Mouse (Mus musculus) liver, embryonic 15.5 days (tissue): ENCODE results near the gene Gm43064. TPM values are rescaled to one million over a fixed set of nuclear protein-coding genes. Genes with fewer than 3 reads are reported as not detected.
"Not testable (repeated sequence)": the region's sequence is repeated elsewhere in the genome, so short reads cannot be mapped to it uniquely, and the experiment has no call there.

ENCODE experiments used
- ATAC-seq: fragments of 200-750 bp; cut with Nextera tagmentation; 2 replicates; pipeline ENCODE4 v1.8.0; 2017; ENCODE audit warnings: moderate number of reproducible peaks, mild to moderate bottlenecking, moderate library complexity; ENCODE audit not compliant: insufficient read depth
- H3K27ac ChIP-seq: fragments of 300-500 bp; sonication (generic); replicated peaks from 2 replicates; pipeline ENCODE4 v1.5.1; 2015; ENCODE audit warnings: mild to moderate bottlenecking, inconsistent platforms
- H3K27me3 ChIP-seq: fragments of 300-500 bp; sonication (generic); 2 replicates; pipeline ENCODE4 v1.6.1; 2015; ENCODE audit warnings: mild to moderate bottlenecking, inconsistent platforms
- H3K36me3 ChIP-seq: fragments of 300-500 bp; sonication (generic); replicated peaks from 2 replicates; pipeline ENCODE4 v1.6.1; 2015; ENCODE audit warnings: moderate library complexity, mild to moderate bottlenecking, inconsistent platforms
- H3K4me1 ChIP-seq: fragments of 300-500 bp; sonication (generic); replicated peaks from 2 replicates; pipeline ENCODE4 v1.6.1; 2015; ENCODE audit warnings: inconsistent platforms
- H3K4me2 ChIP-seq: fragments of 300-500 bp; sonication (generic); 2 replicates; pipeline ENCODE4 v1.6.1; 2015; ENCODE audit warnings: moderate library complexity, mild to moderate bottlenecking, inconsistent platforms
- H3K4me3 ChIP-seq: fragments of 300-500 bp; sonication (generic); replicated peaks from 2 replicates; pipeline ENCODE4 v1.5.1; 2015; ENCODE audit warnings: mild to moderate bottlenecking, inconsistent platforms
- H3K9ac ChIP-seq: fragments of 300-500 bp; sonication (generic); 2 replicates; pipeline ENCODE4 v1.6.1; 2015; ENCODE audit warnings: moderate library complexity, mild to moderate bottlenecking, inconsistent platforms
- H3K9me3 ChIP-seq: fragments of 300-500 bp; sonication (generic); replicated peaks from 2 replicates; pipeline ENCODE4 v1.6.1; 2016; ENCODE audit warnings: inconsistent platforms
- WGBS: fragments of 180-500 bp; shearing (Covaris S2); methylation state at CpG from one replicate; pipeline ENCODE4 v1.1.7; 2015; ENCODE audit warnings: mixed read lengths; ENCODE audit not compliant: insufficient replicate concordance; 5-methylcytosine and 5-hydroxymethylcytosine counted together
- polyA plus RNA-seq: library from polyadenylated mRNA; unstranded; fragments of >200 nt; fragmentation: Nextera tagmentation; extraction: Ambion mirVana; gene quantifications from 2 replicates; pipeline ENCODE4 v1.2.1, GENCODE M21; 2015

Gm43064 gene
- polyA plus RNA-seq, 1 experiment from 2014 or later = 1.1 TPM

DNA sequence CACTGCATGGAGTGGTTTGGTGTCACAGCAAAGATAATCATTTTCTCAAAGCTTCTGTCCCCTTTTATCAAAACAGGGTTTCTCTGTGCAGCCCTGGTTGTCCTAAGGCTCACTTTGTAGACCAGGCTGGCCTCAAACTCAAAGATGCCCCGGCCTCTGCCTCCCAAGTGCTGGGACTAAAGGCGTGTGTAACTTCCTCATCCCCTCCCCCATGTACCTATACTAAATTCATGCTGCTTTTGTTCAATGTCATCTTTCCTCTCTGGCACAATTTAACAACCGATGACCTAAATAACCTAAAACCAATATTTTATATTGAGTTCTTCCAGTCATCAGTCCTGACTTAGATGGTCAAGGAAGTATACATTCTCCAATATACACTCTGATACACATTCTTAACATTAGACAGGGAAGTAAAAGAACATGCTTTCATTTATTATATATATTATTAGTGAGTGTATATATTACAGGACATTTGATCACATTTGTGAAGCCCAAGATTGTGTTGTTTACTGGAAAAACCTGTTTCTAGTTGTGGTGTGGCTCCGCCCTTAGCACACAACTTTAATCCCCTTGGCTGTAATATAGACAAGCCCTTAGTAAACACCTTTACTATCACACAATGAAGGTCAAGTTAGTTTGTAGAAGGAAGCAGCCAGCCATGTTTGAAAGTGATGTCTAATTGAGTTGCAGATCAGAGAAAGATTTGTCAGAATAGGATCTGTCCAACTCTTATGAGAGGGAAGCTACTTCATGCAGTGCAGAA, 26.3 kb upstream of the Gm43064 start:
- H3K27ac ChIP-seq = peak overlapping the region; percentile 57
- H3K4me2 ChIP-seq = peak overlapping the region; percentile 13
- peaks cover 82% of the 10 kb centered on the region for H3K4me1 ChIP-seq
- H3K27me3 ChIP-seq = no peaks in the 10 kb centered on the region
- no peak overlapping the region for H3K4me3 ChIP-seq
- WGBS = 50% methylated on average over 4 of the region's 4 CpGs
- ATAC-seq = no peak
- peaks cover 46% of the 10 kb centered on the region for H3K36me3 ChIP-seq
- no peak overlapping the region for H3K9ac ChIP-seq
- no peaks in the 10 kb centered on the region for H3K9me3 ChIP-seq

DNA sequence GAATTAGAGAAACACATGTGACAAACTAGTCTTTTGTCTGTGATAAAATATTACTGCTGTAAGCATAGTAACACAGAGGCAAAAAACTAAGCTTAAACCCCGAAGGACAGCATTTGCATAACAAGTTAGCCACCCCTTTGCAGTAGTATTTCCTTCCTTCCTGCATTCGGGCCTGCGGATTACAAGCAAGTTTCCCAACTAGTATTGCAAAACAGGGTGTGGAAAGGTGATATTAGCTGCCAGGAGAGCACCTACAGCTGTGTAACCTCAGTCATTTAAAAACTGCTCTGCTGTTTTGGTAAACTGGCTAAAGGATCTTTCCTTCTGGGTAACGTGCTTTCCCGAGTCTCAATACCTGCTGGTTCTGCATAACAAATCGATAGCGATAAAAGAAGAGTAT, 22.1 kb upstream of the Gm43064 start:
- H3K9ac ChIP-seq = no peak overlapping the region
- H3K4me2 ChIP-seq = peak overlapping the region; percentile 45
- 39% methylated on average over 7 of the region's 7 CpGs for WGBS
- peak overlapping the region; percentile 56 for H3K27ac ChIP-seq
- H3K9me3 ChIP-seq = no peaks in the 10 kb centered on the region
- peak overlapping the region; percentile 5 for H3K4me3 ChIP-seq
- ATAC-seq = no peak
- peaks cover 31% of the 10 kb centered on the region for H3K36me3 ChIP-seq
- no peaks in the 10 kb centered on the region for H3K27me3 ChIP-seq
- peaks cover 77% of the 10 kb centered on the region for H3K4me1 ChIP-seq

DNA sequence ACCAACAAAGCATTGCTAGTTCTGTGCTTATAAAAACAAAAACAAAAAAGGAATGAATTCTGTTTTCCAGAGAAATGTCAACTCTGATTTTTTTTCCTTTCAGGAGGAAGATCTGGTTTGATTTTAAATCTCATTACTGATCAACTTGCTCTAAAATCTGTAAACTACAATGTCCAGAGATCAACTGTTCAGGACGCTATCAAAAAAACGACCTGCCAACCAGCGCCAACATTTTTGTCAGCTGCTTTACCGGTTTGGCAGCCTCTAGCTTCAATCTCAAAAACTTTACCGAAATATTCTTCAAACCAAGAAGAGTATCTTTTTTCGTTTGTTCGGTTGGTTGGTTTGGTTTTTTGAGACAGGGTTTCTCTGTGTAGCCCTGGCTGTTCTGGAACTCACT, 20.3 kb upstream of the Gm43064 start:
- ATAC-seq = no peak
- H3K4me1 ChIP-seq = peaks cover 80% of the 10 kb centered on the region

DNA sequence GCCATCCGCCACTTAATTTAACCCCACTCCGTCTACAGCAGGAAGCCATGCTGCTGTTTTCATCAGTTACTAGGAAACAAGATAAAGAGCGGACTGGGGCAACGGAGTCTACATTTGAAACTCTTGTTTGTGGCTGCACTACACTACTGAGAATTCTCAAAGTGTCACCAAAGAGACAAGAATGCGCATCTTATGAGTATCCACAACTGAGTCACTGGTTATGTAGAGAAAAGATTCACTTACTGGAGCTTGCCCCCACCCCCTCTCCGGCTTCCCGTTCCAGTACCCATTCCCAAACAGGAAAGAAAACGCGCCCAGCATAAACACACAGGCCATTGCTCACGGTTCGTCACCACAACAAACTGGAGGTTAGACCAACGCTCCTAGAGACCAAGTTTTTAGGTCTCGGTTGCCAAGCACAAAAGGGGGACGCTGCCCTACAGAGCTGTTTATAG, 19.5 kb upstream of the Gm43064 start:
- Histone ChIP-seq H3K9ac (peak overlapping the region; percentile 95), H3K9me3 (no peaks in the 10 kb centered on the region), H3K27ac (peak overlapping the region; percentile 95), H3K4me1 (peaks cover 79% of the 10 kb centered on the region), H3K4me2 (peak overlapping the region; percentile 79), H3K27me3 (no peaks in the 10 kb centered on the region), H3K4me3 (peak overlapping the region; percentile 74), H3K36me3 (peaks cover 23% of the 10 kb centered on the region)
- WGBS = under 1% methylated on average over 14 of the region's 14 CpGs
- ATAC-seq = peak; percentile 3; the same call in 1 of the 2 replicates

More for the DNA sequence above, 20.3 kb upstream of the Gm43064 start:
- H3K4me3 ChIP-seq = peak overlapping the region; percentile 74
- no peaks in the 10 kb centered on the region for H3K27me3 ChIP-seq
- 67% methylated on average over 7 of the region's 7 CpGs for WGBS
- peak overlapping the region; percentile 79 for H3K4me2 ChIP-seq
- H3K27ac ChIP-seq = peak overlapping the region; percentile 95
- peak overlapping the region; percentile 95 for H3K9ac ChIP-seq
- H3K36me3 ChIP-seq = peaks cover 24% of the 10 kb centered on the region
- no peaks in the 10 kb centered on the region for H3K9me3 ChIP-seq

DNA sequence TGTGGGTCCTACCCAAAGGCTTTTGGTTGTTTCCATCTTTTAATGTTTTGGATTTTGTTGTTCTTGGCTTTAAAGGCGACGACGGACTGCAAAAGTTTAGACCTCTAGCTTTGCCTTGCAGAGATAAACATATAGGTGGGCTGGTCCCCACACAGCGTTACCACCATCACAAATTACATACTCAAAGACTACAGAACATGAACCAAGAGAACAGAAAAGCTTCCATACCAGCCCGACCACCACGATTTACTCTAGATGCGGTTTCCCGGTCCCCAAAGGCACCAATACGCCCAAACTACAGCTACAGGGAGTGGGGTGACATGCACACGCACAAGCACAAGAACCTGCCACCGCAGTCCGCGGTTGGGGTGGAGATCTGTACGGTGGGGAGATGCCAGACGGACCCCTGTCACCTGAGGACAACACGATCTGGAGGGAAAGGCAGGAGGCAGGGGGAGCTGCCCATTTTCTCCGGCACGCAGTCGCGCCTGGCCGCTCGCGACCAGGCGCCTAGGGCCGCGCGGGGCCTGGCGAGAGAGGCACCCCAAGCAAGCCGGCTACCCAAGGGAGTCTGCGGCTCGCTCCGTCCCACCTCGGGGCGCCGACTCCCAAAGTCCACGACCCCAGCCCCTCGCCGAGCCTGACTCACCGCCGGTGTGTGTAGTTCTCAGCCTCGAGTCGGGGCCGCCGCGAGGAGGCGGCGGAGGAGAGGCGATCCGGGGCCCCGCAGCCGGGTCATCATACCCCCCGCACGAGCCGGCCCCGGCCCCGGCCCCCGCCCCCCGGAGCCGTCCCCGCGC, 18.8 kb upstream of the Gm43064 start:
- 0% methylated on average over 54 of the region's 61 CpGs for WGBS
- ATAC-seq = peak; percentile 68
- H3K27ac ChIP-seq = peak overlapping the region; percentile 95
- H3K4me2 ChIP-seq = peak overlapping the region; percentile 79
- peaks cover 19% of the 10 kb centered on the region; the same call in 1 of the 2 replicates for H3K36me3 ChIP-seq
- H3K9me3 ChIP-seq = no peaks in the 10 kb centered on the region
- no peaks in the 10 kb centered on the region for H3K27me3 ChIP-seq
- peak overlapping the region; percentile 95 for H3K9ac ChIP-seq
- H3K4me1 ChIP-seq = peaks cover 75% of the 10 kb centered on the region
- H3K4me3 ChIP-seq = peak overlapping the region; percentile 74

DNA sequence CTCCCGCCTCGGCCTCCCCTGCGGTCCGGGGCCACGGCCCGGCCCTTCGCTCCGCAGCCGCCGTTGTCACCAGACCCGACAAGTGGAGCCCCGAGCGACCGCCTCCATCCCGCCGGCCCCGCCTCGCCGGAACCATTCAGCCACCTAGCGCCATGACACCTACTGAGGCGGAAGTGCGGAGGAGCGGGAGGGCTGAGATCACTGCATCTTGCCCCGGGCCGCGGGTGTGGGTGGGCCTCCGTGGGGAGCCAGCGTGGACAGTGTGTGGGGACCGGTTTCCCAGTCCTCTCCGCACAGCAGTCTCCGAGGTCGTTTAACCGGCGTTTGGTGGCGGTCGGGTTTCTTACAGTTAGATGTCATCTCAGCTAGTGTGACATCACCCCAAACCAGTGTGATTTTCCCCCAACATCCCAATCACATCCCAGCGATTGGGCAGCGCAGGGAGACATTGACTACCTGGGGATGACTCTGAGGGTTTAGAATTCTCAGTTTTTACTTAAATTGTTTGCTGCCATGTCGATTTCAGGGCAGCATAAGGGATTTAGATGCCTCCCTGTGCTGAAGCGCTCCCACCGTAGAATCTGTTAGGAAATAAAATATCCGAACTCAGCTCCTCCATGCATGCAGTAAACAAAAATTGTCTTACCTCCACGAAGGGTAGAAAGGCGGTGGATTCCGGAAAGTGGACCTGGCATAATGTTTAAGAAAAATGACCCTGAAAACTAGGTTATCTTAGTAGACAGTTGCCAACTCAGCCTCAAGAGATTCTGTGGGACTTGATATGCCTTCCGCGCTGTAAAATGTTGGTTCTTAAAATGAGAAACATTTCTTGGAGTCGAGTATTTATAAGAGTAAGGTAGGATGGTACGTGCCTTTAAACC, 17.9 kb upstream of the Gm43064 start, which contains the start of gene Hipk1:
TSS of gene Hipk1 (minus strand) at position 334 of the 881 bp plus-strand sequence.
- peaks cover 74% of the 10 kb centered on the region for H3K4me1 ChIP-seq
- H3K9me3 ChIP-seq = no peaks in the 10 kb centered on the region
- peak within 1 kb of the TSS; percentile 74 for H3K4me3 ChIP-seq
- H3K9ac ChIP-seq = peak within 1 kb of the TSS; percentile 95
- H3K4me2 ChIP-seq = peak within 1 kb of the TSS; percentile 79
- ATAC-seq = peak; percentile 94
- peaks cover 14% of the 10 kb centered on the region; the same call in 1 of the 2 replicates for H3K36me3 ChIP-seq
- no peaks in the 10 kb centered on the region for H3K27me3 ChIP-seq
- peak within 1 kb of the TSS; percentile 95 for H3K27ac ChIP-seq
- WGBS = 6% methylated on average over 49 of the region's 49 CpGs

DNA sequence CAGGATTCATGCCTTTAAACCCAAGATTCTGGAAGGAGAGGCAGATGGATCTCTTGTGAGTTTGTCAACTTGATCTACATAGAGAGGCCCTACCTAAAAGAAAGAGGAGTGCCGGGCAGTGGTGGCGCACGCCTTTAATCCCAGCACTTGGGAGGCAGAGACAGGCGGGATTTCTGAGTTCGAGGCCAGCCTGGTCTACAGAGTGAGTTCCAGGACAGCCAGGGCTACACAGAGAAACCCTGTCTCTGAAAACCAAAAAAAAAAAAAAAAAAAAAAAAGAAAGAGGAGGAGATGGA, 17.3 kb upstream of the Gm43064 start:
- ATAC-seq, H3K27me3 ChIP-seq, H3K36me3 ChIP-seq, H3K9me3 ChIP-seq: not testable (repeated sequence)
- H3K4me3 ChIP-seq = peak overlapping the region; percentile 74
- peak overlapping the region; percentile 95 for H3K27ac ChIP-seq
- peak overlapping the region; percentile 95 for H3K9ac ChIP-seq
- H3K4me2 ChIP-seq = peak overlapping the region; percentile 79
- peaks cover 74% of the 10 kb centered on the region for H3K4me1 ChIP-seq
- WGBS = 64% methylated on average over 5 of the region's 5 CpGs

DNA sequence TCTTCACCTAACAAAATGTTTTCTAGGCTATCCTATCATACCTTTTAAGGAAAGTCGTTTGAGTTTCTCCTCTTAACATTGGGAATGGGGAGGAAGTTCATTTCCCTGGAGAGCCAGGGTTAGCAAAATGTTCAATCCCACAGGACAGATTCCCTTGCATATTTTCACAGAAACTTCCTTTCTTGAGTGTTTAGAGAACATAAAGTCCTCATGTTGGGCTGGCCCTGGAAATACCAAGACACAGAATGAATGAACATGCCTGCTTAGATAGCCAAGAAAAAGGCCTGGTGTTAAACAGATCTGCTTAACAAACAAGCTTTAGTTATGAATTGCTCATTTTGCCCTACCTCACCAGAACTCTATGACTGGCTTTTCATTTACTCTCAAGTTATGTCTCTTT, 16.8 kb upstream of the Gm43064 start:
- H3K9ac ChIP-seq = 0 out of 2 replicates have a peak overlapping the region, but pooled peaks have one; percentile 9
- peak overlapping the region; percentile 95 for H3K27ac ChIP-seq
- H3K4me1 ChIP-seq = peaks cover 73% of the 10 kb centered on the region
- no peak for ATAC-seq
- no peaks in the 10 kb centered on the region for H3K9me3 ChIP-seq
- peaks cover 7% of the 10 kb centered on the region; the same call in 1 of the 2 replicates for H3K36me3 ChIP-seq
- no peak overlapping the region for H3K4me3 ChIP-seq
- 68% methylated on average over 1 of the region's 1 CpGs for WGBS
- H3K4me2 ChIP-seq = 0 out of 2 replicates have a peak overlapping the region, but pooled peaks have one; percentile 79
- no peaks in the 10 kb centered on the region for H3K27me3 ChIP-seq

DNA sequence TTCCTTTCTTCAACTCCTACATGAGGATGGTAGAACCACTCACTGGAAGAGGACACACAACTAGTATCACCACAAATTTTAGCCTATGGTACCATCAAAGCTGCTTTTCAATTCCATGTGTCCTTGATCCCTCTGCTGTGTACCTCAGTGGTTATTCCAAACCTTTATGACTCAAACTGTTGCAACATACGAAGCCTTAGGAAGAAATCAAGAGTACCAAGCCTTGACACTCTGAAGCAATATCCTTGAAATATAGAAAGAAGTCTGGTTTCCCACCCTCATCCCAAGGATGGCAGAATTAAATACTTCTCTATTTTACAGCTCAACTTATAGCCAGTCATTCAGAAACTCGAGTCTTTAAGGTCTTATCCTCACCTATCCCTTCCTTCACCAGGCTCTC, 13.0 kb upstream of the Gm43064 start:
- Histone ChIP-seq H3K27ac (peak overlapping the region; percentile 31), H3K4me3 (no peak overlapping the region), H3K9ac (no peak overlapping the region), H3K4me1 (peaks cover 85% of the 10 kb centered on the region), H3K4me2 (no peak overlapping the region), H3K9me3 (no peaks in the 10 kb centered on the region), H3K27me3 (no peaks in the 10 kb centered on the region), H3K36me3 (0 out of 2 replicates have a peak, but pooled peaks cover 4% of the 10 kb centered on the region)
- ATAC-seq = no peak
- WGBS = 53% methylated on average over 2 of the region's 2 CpGs

DNA sequence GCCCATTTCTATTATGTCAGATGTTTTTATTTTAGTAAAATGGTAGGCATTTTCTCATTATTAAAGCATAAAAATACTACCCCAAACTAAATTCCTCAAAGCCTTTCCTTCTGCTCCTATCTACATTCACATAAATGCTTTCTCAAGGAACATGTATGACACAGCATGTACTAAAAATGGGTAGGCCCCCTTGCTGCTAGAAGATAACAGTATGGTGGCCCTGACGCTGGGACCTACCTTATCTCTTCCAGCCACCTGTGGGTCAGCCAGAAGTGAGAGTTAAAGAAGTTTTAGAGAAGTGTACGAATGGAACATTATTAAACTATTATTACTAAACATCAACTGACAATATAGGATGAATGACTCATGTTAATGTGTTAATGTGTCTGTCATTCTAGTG, 9.9 kb upstream of the Gm43064 start:
- peak; percentile 88 for ATAC-seq
- Histone ChIP-seq H3K9ac (no peak overlapping the region), H3K27me3 (no peaks in the 10 kb centered on the region), H3K4me1 (peaks cover 84% of the 10 kb centered on the region), H3K4me2 (peak overlapping the region; percentile 51; the same call in 1 of the 2 replicates), H3K4me3 (no peak overlapping the region), H3K27ac (peak overlapping the region; percentile 96), H3K9me3 (no peaks in the 10 kb centered on the region), H3K36me3 (peaks cover 30% of the 10 kb centered on the region)
- 8% methylated on average over 2 of the region's 2 CpGs for WGBS
